Mouse (Mus musculus): Measurements from ENCODE around the gene Igf2r. TPM values are rescaled to one million over a fixed set of nuclear protein-coding genes. Genes with fewer than 3 reads are reported as not detected.

Igf2r gene
- total and polyA plus RNA-seq, 3 experiments: 25.6 to 61.8 (median 34.6) TPM

DNA sequence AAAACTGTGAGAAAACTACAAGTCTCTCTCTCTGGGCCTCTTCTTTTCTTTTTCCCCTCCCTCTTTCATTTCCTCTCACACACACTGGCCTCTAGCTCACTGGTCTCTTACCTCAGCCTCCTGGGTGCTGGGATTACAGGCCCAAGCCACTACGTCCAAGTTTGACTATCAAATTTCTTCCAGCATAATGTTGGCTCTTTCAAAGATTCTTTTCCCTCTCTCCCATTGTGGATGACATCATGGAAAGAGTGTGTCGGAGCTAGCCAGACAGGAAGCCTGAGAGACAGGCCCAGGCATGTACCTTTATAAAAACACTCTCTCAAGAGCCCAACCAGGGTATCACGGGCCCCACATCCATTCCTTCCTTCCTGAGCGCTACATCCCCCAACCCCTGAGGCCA, 22.0 kb upstream of the Igf2r start (continued):
- peak; percentile 86 for TF ChIP-seq MEF2A (IDR thresholded peaks at IDR 0.05; ENCODE audit: borderline replicate concordance, low read depth, low read length)

- TF ChIP-seq ZMIZ1 (IDR thresholded peaks at IDR 0.05; ENCODE audit: low read depth, low read length): no peak
- TF ChIP-seq NRF1 (IDR thresholded peaks at IDR 0.05; ENCODE audit: low read depth, low read length): no peak
- no peak for TF ChIP-seq MAX (IDR thresholded peaks at IDR 0.05; ENCODE audit: low read length)
- no peak for TF ChIP-seq CHD2 (IDR thresholded peaks at IDR 0.05; ENCODE audit: low read length)
- TF ChIP-seq RCOR1 (conservative IDR thresholded peaks at IDR 0.05; ENCODE audit: low read depth, low read length): no peak
- TF ChIP-seq MYC (IDR thresholded peaks at IDR 0.05; ENCODE audit: low read depth, low read length): no peak
- no peak for TF ChIP-seq IRF4 (IDR thresholded peaks at IDR 0.05; ENCODE audit: low read depth, low read length)
- TF ChIP-seq SIN3A (IDR thresholded peaks at IDR 0.05; ENCODE audit: low read length): no peak
- TF ChIP-seq CHD1 (IDR thresholded peaks at IDR 0.05; ENCODE audit: low read depth, low read length): no peak
- no peak for TF ChIP-seq HCFC1 (IDR thresholded peaks at IDR 0.05; ENCODE audit: low read depth, low read length)
- TF ChIP-seq JUND (conservative IDR thresholded peaks at IDR 0.05; ENCODE audit: low read depth, low read length): no peak
- TF ChIP-seq BHLHE40 (IDR thresholded peaks at IDR 0.05; ENCODE audit: low read depth, low read length): no peak
- dilution Hi-C loops (cut with MboI; ENCODE audit: extremely low pct_ligation_motif_present, extremely low pct_unique_long_range_greater_than_20kb, low sequenced_read_pairs) (no loop called here), in situ Hi-C loops (cut with MboI; ENCODE audit: low pct_ligation_motif_present, low pct_unique_long_range_greater_than_20kb, low sequenced_read_pairs) (no loop called here)
- Histone ChIP-seq H3K9me3 (replicated peaks; ENCODE audit: low read length) (peaks cover 15% of the 10 kb centered on the region), H3K36me3 (replicated peaks in 1 of 2; ENCODE audit: control insufficient read depth in 1 of 2, insufficient read depth in 1 of 2, low read length in 1 of 2) (peaks cover 6 to 34% of the 10 kb centered on the region in 2 experiments), H3K27ac (ENCODE audit: insufficient read depth, low read depth) (peak overlapping the region; percentile 54; the same call in 1 of the 2 replicates), H3K27me3 (replicated peaks) (no peaks in the 10 kb centered on the region), H3K4me2 (ENCODE audit: insufficient read depth, low read depth, poor library complexity, severe bottlenecking) (peak overlapping the region; percentile 18; the same call in 1 of the 2 replicates), H3K4me3 (replicated peaks in 1 of 3; ENCODE audit: low read depth in 2 of 3, low read length in 2 of 3, poor library complexity in 1 of 3) (no peak overlapping the region), H3K4me1 (ENCODE audit: control insufficient read depth in 1 of 2, insufficient read depth in 2 of 2) (peaks cover 21 to 55% of the 10 kb centered on the region in 2 experiments), H3K79me2 (replicated peaks; ENCODE audit: control insufficient read depth, extremely low read depth, insufficient read depth, poor library complexity, severe bottlenecking) (no peaks in the 10 kb centered on the region), H3K9ac (ENCODE audit: insufficient read depth, low read depth) (peak overlapping the region; percentile 3)
- DNase-seq (ENCODE audit: extremely low read depth): no peak
These were observed 21.6 kb upstream of the Igf2r start for GRCm38 (mm10) chr17:12791079-12791406.

DNA sequence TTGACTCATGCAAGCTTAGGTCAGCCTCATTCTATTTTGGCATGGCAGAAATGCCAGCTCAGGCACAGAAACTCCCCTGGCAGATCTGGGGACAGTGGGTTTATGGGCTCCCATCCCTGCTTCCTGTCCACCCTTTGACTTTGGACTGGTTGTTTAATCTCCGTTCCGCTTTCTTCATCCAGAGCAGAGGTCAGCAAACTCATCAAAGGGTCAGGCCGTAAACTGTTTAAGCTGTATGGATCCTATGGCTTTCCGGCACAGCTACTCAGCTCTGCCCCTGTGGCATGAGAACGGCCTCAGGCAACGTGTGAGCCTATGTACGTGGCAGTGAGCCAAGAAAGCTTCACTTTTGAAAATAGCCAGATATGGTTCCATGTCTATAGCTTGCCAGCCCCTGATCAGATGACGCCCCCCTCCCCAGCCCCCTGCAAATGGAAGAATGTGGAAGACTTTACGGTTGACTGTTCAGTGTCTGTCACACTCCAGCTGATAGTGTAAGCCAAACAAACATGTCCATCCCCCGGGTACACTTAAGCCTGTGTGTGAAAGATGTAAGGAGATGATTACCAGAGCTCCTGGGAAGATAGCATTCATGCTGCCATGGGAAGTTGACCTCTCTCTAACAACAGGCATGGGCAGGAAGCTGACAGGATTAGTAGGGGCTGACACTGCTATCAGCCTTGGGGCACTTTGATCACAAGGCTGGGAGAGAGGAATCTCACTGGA, 21.1 kb upstream of the Igf2r start:
- Histone ChIP-seq H3K4me2 (ENCODE audit: insufficient read depth, low read depth, poor library complexity, severe bottlenecking) (peak overlapping the region; percentile 18; the same call in 1 of the 2 replicates), H3K79me2 (replicated peaks; ENCODE audit: control insufficient read depth, extremely low read depth, insufficient read depth, poor library complexity, severe bottlenecking) (no peaks in the 10 kb centered on the region), H3K9ac (ENCODE audit: insufficient read depth, low read depth) (peak overlapping the region; percentile 3), H3K27ac (ENCODE audit: insufficient read depth, low read depth) (peak overlapping the region; percentile 67), H3K9me3 (replicated peaks; ENCODE audit: low read length) (peaks cover 15% of the 10 kb centered on the region), H3K27me3 (replicated peaks) (no peaks in the 10 kb centered on the region), H3K36me3 (replicated peaks in 1 of 2; ENCODE audit: control insufficient read depth in 1 of 2, insufficient read depth in 1 of 2, low read length in 1 of 2) (peaks cover 6 to 35% of the 10 kb centered on the region in 2 experiments), H3K4me3 (replicated peaks in 1 of 3; ENCODE audit: low read depth in 2 of 3, low read length in 2 of 3, poor library complexity in 1 of 3) (no peak overlapping the region), H3K4me1 (ENCODE audit: control insufficient read depth in 1 of 2, insufficient read depth in 2 of 2) (peaks cover 21 to 55% of the 10 kb centered on the region in 2 experiments)
- no peak for DNase-seq (ENCODE audit: extremely low read depth)
- TF ChIP-seq GABPA (IDR thresholded peaks at IDR 0.05; ENCODE audit: insufficient replicate concordance, low read depth, low read length) (no peak), ZC3H11A (IDR thresholded peaks at IDR 0.05; ENCODE audit: low read depth, low read length) (no peak), SMC3 (IDR thresholded peaks at IDR 0.05; ENCODE audit: low read depth, low read length) (no peak), IRF4 (IDR thresholded peaks at IDR 0.05; ENCODE audit: low read depth, low read length) (no peak), NRF1 (IDR thresholded peaks at IDR 0.05; ENCODE audit: low read depth, low read length) (no peak), CTCF (conservative IDR thresholded peaks at IDR 0.05 in 1 of 2, IDR thresholded peaks at IDR 0.05 in 1 of 2; ENCODE audit: low read depth in 2 of 2, low read length in 2 of 2) (no peak), POLR2A (IDR thresholded peaks at IDR 0.05; ENCODE audit: low read depth, low read length) (no peak), CHD1 (IDR thresholded peaks at IDR 0.05; ENCODE audit: low read depth, low read length) (no peak), POLR2AphosphoS2 (IDR thresholded peaks at IDR 0.05; ENCODE audit: low read depth, low read length) (no peak), TBP (conservative IDR thresholded peaks at IDR 0.05; ENCODE audit: low read depth, low read length) (no peak), SIN3A (IDR thresholded peaks at IDR 0.05; ENCODE audit: low read length) (no peak), MEF2A (IDR thresholded peaks at IDR 0.05; ENCODE audit: borderline replicate concordance, low read depth, low read length) (no peak), ZKSCAN1 (IDR thresholded peaks at IDR 0.05; ENCODE audit: borderline replicate concordance, low read depth, low read length) (no peak), MAX (IDR thresholded peaks at IDR 0.05; ENCODE audit: low read length) (no peak), E2F4 (IDR thresholded peaks at IDR 0.05; ENCODE audit: insufficient replicate concordance, low read depth, low read length) (no peak), USF2 (conservative IDR thresholded peaks at IDR 0.05; ENCODE audit: low read depth, low read length) (no peak), MXI1 (IDR thresholded peaks at IDR 0.05; ENCODE audit: low read depth, low read length) (no peak)
- in situ Hi-C loops (cut with MboI; ENCODE audit: low pct_ligation_motif_present, low pct_unique_long_range_greater_than_20kb, low sequenced_read_pairs) (no loop called here), dilution Hi-C loops (cut with MboI; ENCODE audit: extremely low pct_ligation_motif_present, extremely low pct_unique_long_range_greater_than_20kb, low sequenced_read_pairs) (no loop called here)
